Mouse (Mus musculus) kidney, postnatal 0 days (tissue): ENCODE results near the gene Jakmip3. TPM values are rescaled to one million over a fixed set of nuclear protein-coding genes. Genes with fewer than 3 reads are reported as not detected.

Experiments used
- ATAC-seq: fragments of 200-750 bp; cut with Nextera tagmentation; replicated peaks from 2 replicates; pipeline ENCODE4 v1.8.0; 2017; ENCODE audit warnings: low read depth, moderate number of reproducible peaks, moderate TSS enrichment, moderate library complexity; ENCODE audit not compliant: low FRiP score
- DNase-seq: peaks from one replicate; pipeline ENCODE4 v3.0.0-alpha.2; 2016; ENCODE audit warnings: low spot score
- H3K27ac ChIP-seq: fragments of 300-500 bp; sonication (generic); 2 replicates; pipeline ENCODE4 v1.5.1; 2014; ENCODE audit warnings: mild to moderate bottlenecking
- H3K27me3 ChIP-seq: fragments of 300-500 bp; sonication (generic); 2 replicates; pipeline ENCODE4 v1.6.1; 2014; ENCODE audit warnings: low read length, mixed read lengths; ENCODE audit not compliant: insufficient read depth
- H3K36me3 ChIP-seq: fragments of 300-500 bp; sonication (generic); 2 replicates; pipeline ENCODE4 v1.6.1; 2014; ENCODE audit warnings: low read length, mixed read lengths; ENCODE audit not compliant: insufficient read depth
- H3K4me1 ChIP-seq: fragments of 300-500 bp; sonication (generic); replicated peaks from 2 replicates; pipeline ENCODE4 v1.6.1; 2014; ENCODE audit warnings: antibody characterized with exemption, low read length, mixed read lengths; ENCODE audit not compliant: insufficient read depth
- H3K4me2 ChIP-seq: fragments of 300-500 bp; sonication (generic); 2 replicates; pipeline ENCODE4 v1.6.1; 2014; ENCODE audit warnings: mild to moderate bottlenecking, low read length, moderate library complexity, mixed read lengths
- H3K4me3 ChIP-seq: fragments of 300-500 bp; sonication (generic); replicated peaks from 2 replicates; pipeline ENCODE4 v1.5.1; 2014; ENCODE audit warnings: low read depth, low read length
- H3K9ac ChIP-seq: fragments of 300-500 bp; sonication (generic); 2 replicates; pipeline ENCODE4 v1.6.1; 2014; ENCODE audit warnings: low read depth, low read length
- H3K9me3 ChIP-seq: fragments of 300-500 bp; sonication (generic); replicated peaks from 2 replicates; pipeline ENCODE4 v1.6.1; 2016; ENCODE audit warnings: low read length, inconsistent platforms, mixed read lengths
- CTCF ChIP-seq: IDR thresholded peaks from 2 replicates; pipeline ENCODE4 v1.5.1; 2016; ENCODE audit warnings: antibody characterized with exemption, low read depth, mild to moderate bottlenecking, moderate library complexity
- WGBS: fragments of 180-500 bp; shearing (Covaris S2); extraction: QIAGEN DNeasy Blood & Tissue Kit; methylation state at CpG from one replicate; pipeline ENCODE4 v1.1.7; 2014; 5-methylcytosine and 5-hydroxymethylcytosine counted together
- polyA plus RNA-seq: library from polyadenylated mRNA; unstranded; fragments of >200 nt; fragmentation: Nextera tagmentation; extraction: Ambion mirVana; gene quantifications from 2 replicates; pipeline ENCODE4 v1.2.1, GENCODE M21; 2015

Jakmip3 gene
- polyA plus RNA-seq, 1 experiment from 2014 or later = 0.05 TPM

GRCm38 (mm10) chr7:139017249-139017903, 76.8 kb downstream of the Jakmip3 start:
- ATAC-seq = no peak
- no peak overlapping the region for H3K4me3 ChIP-seq
- no peak overlapping the region for H3K9ac ChIP-seq
- H3K4me1 ChIP-seq = no peaks in the 10 kb centered on the region
- no peaks in the 10 kb centered on the region for H3K36me3 ChIP-seq
- H3K27ac ChIP-seq = no peak overlapping the region
- no peak for TF ChIP-seq CTCF
- H3K27me3 ChIP-seq = no peaks in the 10 kb centered on the region
- no peaks in the 10 kb centered on the region for H3K9me3 ChIP-seq
- DNase-seq = no peak
- no peak overlapping the region for H3K4me2 ChIP-seq
- 72% methylated on average over 15 of the region's 15 CpGs for WGBS

GRCm38 (mm10) chr7:139020884-139021283, 80.4 kb downstream of the Jakmip3 start:
- Histone ChIP-seq H3K4me2 (peak overlapping the region; percentile 23), H3K4me3 (no peak overlapping the region), H3K27me3 (no peaks in the 10 kb centered on the region), H3K4me1 (no peaks in the 10 kb centered on the region), H3K9me3 (no peaks in the 10 kb centered on the region), H3K36me3 (no peaks in the 10 kb centered on the region), H3K27ac (no peak overlapping the region), H3K9ac (no peak overlapping the region)
- no peak for TF ChIP-seq CTCF
- 7% methylated on average over 20 of the region's 20 CpGs for WGBS
- ATAC-seq (no peak), DNase-seq (no peak)

- no peak for ATAC-seq
- no peak for TF ChIP-seq CTCF
- WGBS = 79% methylated on average over 1 of the region's 1 CpGs
Observed at GRCm38 (mm10) chr7:139021326-139021725, 80.8 kb downstream of the Jakmip3 start.

GRCm38 (mm10) chr7:139027136-139027535, 86.6 kb downstream of the Jakmip3 start:
- ATAC-seq = no peak
- no peak overlapping the region for H3K9ac ChIP-seq
- DNase-seq = peak; percentile 17
- H3K27me3 ChIP-seq = no peaks in the 10 kb centered on the region
- no peaks in the 10 kb centered on the region for H3K4me1 ChIP-seq
- no peaks in the 10 kb centered on the region for H3K9me3 ChIP-seq
- no peak for TF ChIP-seq CTCF
- 33% methylated on average over 5 of the region's 5 CpGs for WGBS
- H3K27ac ChIP-seq = no peak overlapping the region
- no peaks in the 10 kb centered on the region for H3K36me3 ChIP-seq
- no peak overlapping the region for H3K4me2 ChIP-seq
- no peak overlapping the region for H3K4me3 ChIP-seq

More at GRCm38 (mm10) chr7:139021326-139021725, 80.8 kb downstream of the Jakmip3 start:
- Histone ChIP-seq H3K36me3 (no peaks in the 10 kb centered on the region), H3K27ac (no peak overlapping the region), H3K9ac (no peak overlapping the region), H3K4me3 (no peak overlapping the region), H3K27me3 (no peaks in the 10 kb centered on the region), H3K4me2 (no peak overlapping the region), H3K4me1 (no peaks in the 10 kb centered on the region), H3K9me3 (no peaks in the 10 kb centered on the region)
- DNase-seq = no peak

- WGBS = 92% methylated on average over 4 of the region's 4 CpGs
- no peak for DNase-seq
Observed at GRCm38 (mm10) chr7:139031215-139031614, 90.7 kb downstream of the Jakmip3 start.

GRCm38 (mm10) chr7:139063406-139063805, 122.9 kb downstream of the Jakmip3 start:
- peak; percentile 58 for TF ChIP-seq CTCF
- 51% methylated on average over 4 of the region's 4 CpGs for WGBS

More at GRCm38 (mm10) chr7:139031215-139031614, 90.7 kb downstream of the Jakmip3 start:
- no peaks in the 10 kb centered on the region for H3K36me3 ChIP-seq
- no peaks in the 10 kb centered on the region for H3K4me1 ChIP-seq
- H3K4me2 ChIP-seq = no peak overlapping the region
- no peak for TF ChIP-seq CTCF
- H3K4me3 ChIP-seq = no peak overlapping the region
- no peak overlapping the region for H3K27ac ChIP-seq
- H3K27me3 ChIP-seq = no peaks in the 10 kb centered on the region
- no peaks in the 10 kb centered on the region for H3K9me3 ChIP-seq
- no peak overlapping the region for H3K9ac ChIP-seq
- no peak for ATAC-seq

More at GRCm38 (mm10) chr7:139063406-139063805, 122.9 kb downstream of the Jakmip3 start:
- Histone ChIP-seq H3K4me1 (no peaks in the 10 kb centered on the region), H3K4me3 (no peak overlapping the region), H3K27me3 (no peaks in the 10 kb centered on the region), H3K4me2 (no peak overlapping the region), H3K27ac (no peak overlapping the region), H3K36me3 (no peaks in the 10 kb centered on the region), H3K9me3 (no peaks in the 10 kb centered on the region), H3K9ac (no peak overlapping the region)
- ATAC-seq = no peak
- no peak for DNase-seq
